Mouse (Mus musculus) liver, postnatal 0 days (tissue): ENCODE measurements around the gene 1700025C18Rik.

ENCODE experiments used
- CTCF ChIP-seq: sonication (generic); IDR thresholded peaks from 2 replicates; pipeline ENCODE4 v1.5.1; 2016; ENCODE audit warnings: antibody characterized with exemption, low read depth
- EP300 ChIP-seq: IDR thresholded peaks from 2 replicates; pipeline ENCODE4 v1.6.1; 2016; ENCODE audit warnings: antibody characterized with exemption, low read depth, mild to moderate bottlenecking

GRCm38 (mm10) chr2:165034131-165035057, 56.2 kb downstream of the 1700025C18Rik start, which contains the start of gene Ncoa5:
- TF ChIP-seq CTCF (peak; percentile 42), EP300 (no peak)
